Mouse (Mus musculus) activated CD4-positive, CD25-positive, alpha-beta regulatory T cell, adult 4 months (primary cell): Measurements from ENCODE around the gene Sae1. TPM values are rescaled to one million over a fixed set of nuclear protein-coding genes. Genes with fewer than 3 reads are reported as not detected.

Experiments
- ATAC-seq: one replicate; pipeline ENCODE4 v1.8.0; 2017
- polyA plus RNA-seq, 2 experiments: library from polyadenylated mRNA; unstranded; fragments of 100-300 nt; shearing (Covaris generic); gene quantifications; one replicate each; pipeline ENCODE4 v1.2.1; 2017

Sae1 gene
- 100 to 1,000 TPM in 1 of 2 experiments, 10 to 100 TPM in 1; 75.9 to 106 TPM for polyA plus RNA-seq

- peak; percentile 74 for ATAC-seq
Measured at GRCm38 (mm10) chr7:16387160-16388041, at the start of gene Sae1. Gene Sae1, minus strand, starts transcription at chr7:16387806.

GRCm38 (mm10) chr7:16435088-16435487, 47.5 kb upstream of the Sae1 start:
- ATAC-seq = no peak

GRCm38 (mm10) chr7:16433352-16433971, 45.9 kb upstream of the Sae1 start:
- ATAC-seq = no peak

- peak; percentile 54 for ATAC-seq
Measured at GRCm38 (mm10) chr7:16426129-16426729, 38.6 kb upstream of the Sae1 start.

GRCm38 (mm10) chr7:16425721-16426120, 38.1 kb upstream of the Sae1 start:
- ATAC-seq = no peak

GRCm38 (mm10) chr7:16423731-16424130, 36.1 kb upstream of the Sae1 start:
- ATAC-seq = no peak

GRCm38 (mm10) chr7:16422222-16422856, 34.7 kb upstream of the Sae1 start:
- ATAC-seq = no peak

- no peak for ATAC-seq
Measured at GRCm38 (mm10) chr7:16420493-16421118, 33.0 kb upstream of the Sae1 start.

GRCm38 (mm10) chr7:16418713-16419112, 31.1 kb upstream of the Sae1 start:
- no peak for ATAC-seq

- no peak for ATAC-seq
Measured at GRCm38 (mm10) chr7:16417141-16417771, 29.6 kb upstream of the Sae1 start.

GRCm38 (mm10) chr7:16415426-16415825, 27.8 kb upstream of the Sae1 start:
- no peak for ATAC-seq

- ATAC-seq = no peak
Measured at GRCm38 (mm10) chr7:16412930-16413329, 25.3 kb upstream of the Sae1 start.

GRCm38 (mm10) chr7:16412220-16412896, 24.8 kb upstream of the Sae1 start:
- no peak for ATAC-seq

- no peak for ATAC-seq
Measured at GRCm38 (mm10) chr7:16411100-16411499, 23.5 kb upstream of the Sae1 start.

- no peak for ATAC-seq
Measured at GRCm38 (mm10) chr7:16406978-16407377, 19.4 kb upstream of the Sae1 start.

- peak; percentile 62 for ATAC-seq
Measured at GRCm38 (mm10) chr7:16405516-16406351, 18.1 kb upstream of the Sae1 start.

GRCm38 (mm10) chr7:16405073-16405455, 17.5 kb upstream of the Sae1 start:
- no peak for ATAC-seq

GRCm38 (mm10) chr7:16404315-16405072, 16.9 kb upstream of the Sae1 start:
- no peak for ATAC-seq
